Mouse (Mus musculus) lung, postnatal 4 days (tissue): ENCODE data around the gene Itga3.

Experiments used
- DNase-seq, 2 experiments: peaks; one replicate each; pipeline ENCODE4 v3.0.0; 2021

Itga3 gene

DNA sequence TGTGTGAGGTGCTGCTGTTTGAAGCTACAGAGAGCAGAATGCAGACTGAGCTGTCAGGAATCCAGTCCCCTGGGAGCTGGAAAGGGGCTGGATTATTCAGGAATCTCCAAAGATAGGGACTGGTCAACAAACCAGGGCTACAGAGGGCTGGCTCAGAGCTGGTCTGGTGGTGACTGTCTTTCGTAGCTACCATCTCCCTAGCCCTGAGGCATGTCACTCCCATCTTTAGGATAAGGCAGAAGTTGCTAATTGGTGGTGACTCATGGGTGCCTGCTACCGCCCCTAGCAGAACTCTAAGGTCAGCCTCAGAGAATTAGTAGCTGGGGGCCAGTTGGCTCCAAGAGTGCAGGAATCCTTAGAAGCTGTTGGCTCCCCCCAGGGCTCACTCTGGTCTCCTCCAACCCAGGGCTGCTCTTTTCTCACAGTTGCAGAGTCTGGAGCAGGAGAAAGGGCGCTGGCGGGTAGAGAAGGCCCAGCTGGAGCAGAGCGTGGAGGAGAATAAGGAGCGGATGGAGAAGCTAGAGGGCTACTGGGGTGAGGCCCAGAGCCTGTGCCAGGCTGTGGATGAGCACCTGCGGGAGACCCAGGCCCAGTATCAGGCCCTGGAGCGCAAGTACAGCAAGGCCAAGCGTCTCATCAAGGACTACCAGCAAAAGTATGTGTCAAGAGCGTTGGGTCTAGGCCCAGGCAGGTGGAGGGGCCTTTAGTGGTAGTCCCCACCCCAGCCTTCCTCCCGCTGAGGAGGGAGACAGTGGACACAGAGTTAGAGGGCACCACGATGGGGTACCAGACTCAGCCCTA, 72.3 kb downstream of the Itga3 start:
- peak in 1 of 2 experiments; percentile 23 for DNase-seq

GRCm38 (mm10) chr11:95002705-95003104, 73.9 kb downstream of the Itga3 start:
- DNase-seq = no peak

DNA sequence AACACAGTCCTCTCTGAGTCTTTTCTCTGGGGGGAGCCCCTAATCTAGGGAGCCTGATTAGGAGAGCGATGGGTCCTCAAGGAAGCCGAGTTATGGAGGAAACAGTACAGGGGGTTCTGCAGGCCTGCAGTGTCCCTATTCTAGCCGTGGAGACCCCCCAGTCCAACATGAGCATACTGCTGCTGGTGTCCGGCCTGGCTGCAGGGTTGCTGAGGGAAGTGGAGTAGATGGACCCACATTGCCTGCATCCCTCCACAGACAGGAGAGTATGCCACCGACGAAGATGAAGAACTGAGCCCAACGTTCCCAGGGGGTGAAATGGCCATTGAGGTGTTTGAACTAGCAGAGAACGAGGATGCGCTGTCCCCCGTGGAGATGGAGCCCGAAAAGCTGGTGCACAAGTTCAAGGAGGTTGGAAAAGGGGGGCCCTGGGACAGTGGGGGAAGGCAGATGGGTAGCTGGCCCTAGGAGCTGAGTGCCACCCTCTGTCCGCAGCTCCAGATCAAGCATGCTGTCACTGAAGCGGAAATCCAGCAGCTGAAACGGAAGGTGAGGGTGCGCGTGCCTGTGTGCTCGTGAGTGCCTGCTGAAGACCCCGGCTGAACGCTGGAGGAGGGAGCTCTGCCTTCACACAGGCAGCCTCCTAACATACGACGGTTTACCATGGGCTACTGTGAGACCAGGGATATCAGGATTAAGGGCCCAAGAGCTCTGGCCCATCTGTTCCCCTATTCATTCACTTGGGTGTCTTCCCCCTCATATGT, 74.8 kb downstream of the Itga3 start:
- DNase-seq = peak in 1 of 2 experiments; percentile 16

- peak; percentile 77 to 83 for DNase-seq
Measured at GRCm38 (mm10) chr11:95001058-95001457, 75.5 kb downstream of the Itga3 start.

DNA sequence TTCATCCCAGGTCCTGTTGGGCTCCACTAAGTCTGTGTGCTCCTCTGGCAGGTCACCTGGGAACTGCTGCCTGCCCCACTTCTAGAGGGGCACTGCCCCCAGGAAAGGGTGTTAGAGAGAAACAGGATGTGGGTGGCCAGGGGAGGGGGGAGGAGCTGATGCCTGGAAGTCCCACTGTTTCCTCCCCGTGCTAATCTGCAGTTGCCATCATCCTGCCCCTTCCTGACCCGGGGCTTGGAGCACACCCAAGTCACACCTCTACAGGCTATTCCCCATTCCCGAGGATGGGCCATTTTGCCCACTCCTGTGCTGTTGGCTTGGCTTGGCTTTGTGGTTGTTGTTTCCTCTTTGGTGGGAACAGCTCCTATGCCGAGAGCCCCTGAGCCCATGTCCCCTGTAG, 76.1 kb downstream of the Itga3 start:
- peak; percentile 78 to 85 for DNase-seq

DNA sequence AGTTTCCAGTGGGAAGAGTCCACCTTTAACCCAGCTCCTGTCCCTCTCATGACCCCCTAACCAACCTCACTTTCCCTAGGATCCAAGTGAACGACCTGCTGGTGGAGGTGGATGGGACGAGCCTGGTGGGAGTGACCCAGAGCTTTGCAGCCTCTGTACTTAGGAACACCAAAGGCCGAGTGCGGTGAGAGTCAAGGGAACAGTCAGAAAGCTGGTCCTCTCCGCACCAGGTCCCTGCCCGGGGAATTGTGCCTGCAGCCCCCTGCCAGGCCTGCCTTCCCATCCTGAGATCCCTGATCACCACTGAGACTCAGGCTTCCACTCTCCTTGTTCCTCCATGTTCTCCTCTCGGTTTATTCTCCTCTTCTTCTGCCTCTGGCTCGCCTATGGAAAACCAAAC, 76.5 kb downstream of the Itga3 start:
- peak in 1 of 2 experiments; percentile 23 for DNase-seq

GRCm38 (mm10) chr11:94998041-94998531, 78.5 kb downstream of the Itga3 start:
- DNase-seq = peak in 1 of 2 experiments; percentile 47

DNA sequence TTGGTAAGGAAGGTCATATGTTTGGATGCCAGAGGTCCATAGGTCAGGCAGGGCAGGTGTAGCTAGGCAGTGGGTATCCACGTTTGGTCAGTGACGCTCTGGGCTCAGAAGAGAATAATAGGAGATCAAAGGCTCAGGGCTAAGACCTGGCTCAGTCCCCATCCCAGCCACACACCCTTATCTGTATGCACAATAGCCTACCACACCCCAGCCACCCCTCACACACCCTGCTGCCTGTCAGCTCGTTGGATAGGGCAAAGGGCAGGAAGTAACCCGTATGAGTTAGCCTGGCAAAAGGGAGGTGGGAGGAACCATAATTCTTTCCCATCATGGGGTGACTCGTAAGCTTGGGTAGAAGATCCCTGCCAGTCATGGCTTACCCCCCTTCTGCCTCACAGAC, 79.0 kb downstream of the Itga3 start:
- DNase-seq = peak; percentile 30 to 37

GRCm38 (mm10) chr11:94996984-94997383, 79.6 kb downstream of the Itga3 start:
- DNase-seq = peak in 1 of 2 experiments; percentile 18

- DNase-seq = no peak
Measured at GRCm38 (mm10) chr11:94996101-94996500, 80.5 kb downstream of the Itga3 start.

- peak in 1 of 2 experiments; percentile 21 for DNase-seq
Measured at GRCm38 (mm10) chr11:94994947-94995772, 81.4 kb downstream of the Itga3 start.
